Mouse (Mus musculus) urinary bladder, adult 18-20 months (tissue): ENCODE results near the gene Gskip.
A peak's percentile ranks its signal among the peaks of the same experiment; 100 is the strongest.

Experiments used
- DNase-seq, 2 experiments: peaks; one replicate each; pipeline ENCODE4 v3.0.0; 2022; ENCODE audit warnings: low spot score in 2 of 2, mixed read lengths in 2 of 2

Gskip gene

GRCm38 (mm10) chr12:105683933-105684901, at the start of gene Gskip:
TSS of gene Gskip (plus strand) at chr12:105684829.
- peak; percentile 31 to 43 for DNase-seq

GRCm38 (mm10) chr12:105636551-105636950, 48.1 kb upstream of the Gskip start:
- no peak for DNase-seq

- DNase-seq: no peak
Observed at GRCm38 (mm10) chr12:105637554-105637953, 47.1 kb upstream of the Gskip start.

GRCm38 (mm10) chr12:105642770-105643321, 41.8 kb upstream of the Gskip start:
- no peak for DNase-seq

GRCm38 (mm10) chr12:105655850-105656249, 28.8 kb upstream of the Gskip start:
- no peak for DNase-seq

GRCm38 (mm10) chr12:105676274-105676673, 8.4 kb upstream of the Gskip start:
- no peak for DNase-seq

GRCm38 (mm10) chr12:105678211-105678610, 6.4 kb upstream of the Gskip start:
- no peak for DNase-seq

- no peak for DNase-seq
Observed at GRCm38 (mm10) chr12:105678762-105679161, 5.9 kb upstream of the Gskip start.

GRCm38 (mm10) chr12:105685001-105685691, 517 bp downstream of the Gskip start, which contains the start of gene Atg2b:
TSS of gene Atg2b (minus strand) at chr12:105685211.
- peak; percentile 92 to 93 for DNase-seq

- DNase-seq: no peak
Observed at GRCm38 (mm10) chr12:105686791-105687190, 2.2 kb downstream of the Gskip start.

- no peak for DNase-seq
Observed at GRCm38 (mm10) chr12:105687416-105687815, 2.8 kb downstream of the Gskip start.

- no peak for DNase-seq
Observed at GRCm38 (mm10) chr12:105688546-105688945, 3.9 kb downstream of the Gskip start.

GRCm38 (mm10) chr12:105689435-105689834, 4.8 kb downstream of the Gskip start:
- no peak for DNase-seq

GRCm38 (mm10) chr12:105694021-105694420, 9.4 kb downstream of the Gskip start:
- DNase-seq: no peak

- no peak for DNase-seq
Observed at GRCm38 (mm10) chr12:105695848-105696247, 11.2 kb downstream of the Gskip start.

GRCm38 (mm10) chr12:105697104-105697780, 12.6 kb downstream of the Gskip start:
- no peak for DNase-seq

GRCm38 (mm10) chr12:105700433-105700832, 15.8 kb downstream of the Gskip start:
- DNase-seq: no peak

GRCm38 (mm10) chr12:105705799-105706487, 21.3 kb downstream of the Gskip start, which contains the start of gene Ak7:
TSS of gene Ak7 (plus strand) at chr12:105705976.
- peak; percentile 28 to 57 for DNase-seq

- no peak for DNase-seq
Observed at GRCm38 (mm10) chr12:105718616-105719015, 34.0 kb downstream of the Gskip start.

- no peak for DNase-seq
Observed at GRCm38 (mm10) chr12:105720196-105720595, 35.6 kb downstream of the Gskip start.
